Mouse (Mus musculus) midbrain, postnatal 0 days (tissue): ENCODE measurements at regions not wholly inside any gene's neighbourhood (a gene's known extent, or its start where the extent isn't known, plus 50 kb on each side); places are given as distances from the start of the nearest gene placed in this dataset.

Source experiments
- ATAC-seq: fragments of 200-750 bp; cut with Nextera tagmentation; 2 replicates; pipeline ENCODE4 v1.8.0; 2017; ENCODE audit warnings: moderate number of reproducible peaks, mild to moderate bottlenecking, moderate TSS enrichment, moderate library complexity; ENCODE audit not compliant: low FRiP score
- DNase-seq: peaks from one replicate; pipeline ENCODE4 v3.0.0-alpha.2; 2015; ENCODE audit warnings: low spot score
- H3K27ac ChIP-seq: fragments of 300-500 bp; sonication (generic); 2 replicates; pipeline ENCODE4 v1.5.1; 2014; ENCODE audit warnings: low read depth, mild to moderate bottlenecking, low read length, mixed read lengths
- H3K27me3 ChIP-seq: fragments of 300-500 bp; sonication (generic); 2 replicates; pipeline ENCODE4 v1.6.1; 2014; ENCODE audit warnings: low read length, control low read depth, mixed read lengths; ENCODE audit not compliant: insufficient read depth
- H3K36me3 ChIP-seq: fragments of 300-500 bp; sonication (generic); 2 replicates; pipeline ENCODE4 v1.6.1; 2014; ENCODE audit warnings: low read length, control low read depth, mixed read lengths; ENCODE audit not compliant: insufficient read depth
- H3K4me1 ChIP-seq: fragments of 300-500 bp; sonication (generic); 2 replicates; pipeline ENCODE4 v1.6.1; 2014; ENCODE audit warnings: mild to moderate bottlenecking, control low read depth, antibody characterized with exemption, low read length, mixed read lengths; ENCODE audit not compliant: insufficient read depth
- H3K4me2 ChIP-seq: fragments of 300-500 bp; sonication (generic); 2 replicates; pipeline ENCODE4 v1.6.1; 2014; ENCODE audit warnings: low read depth, mild to moderate bottlenecking, low read length, mixed read lengths; ENCODE audit not compliant: poor library complexity, severe bottlenecking
- H3K4me3 ChIP-seq: fragments of 300-500 bp; sonication (generic); 2 replicates; pipeline ENCODE4 v1.5.1; 2014; ENCODE audit warnings: low read depth, mild to moderate bottlenecking, low read length, moderate library complexity
- H3K9ac ChIP-seq: fragments of 300-500 bp; sonication (generic); replicated peaks from 2 replicates; pipeline ENCODE4 v1.6.1; 2014; ENCODE audit warnings: mild to moderate bottlenecking, low read length, moderate library complexity, mixed read lengths; ENCODE audit not compliant: poor library complexity, severe bottlenecking
- H3K9me3 ChIP-seq: fragments of 300-500 bp; sonication (generic); 2 replicates; pipeline ENCODE4 v1.6.1; 2016; ENCODE audit warnings: low read length, control low read depth
- CTCF ChIP-seq: IDR thresholded peaks from 2 replicates; pipeline ENCODE4 v1.5.1; 2016; ENCODE audit warnings: antibody characterized with exemption, mild to moderate bottlenecking
- WGBS: fragments of 180-500 bp; shearing (Covaris S2); extraction: QIAGEN DNeasy Blood & Tissue Kit; methylation state at CpG from one replicate; pipeline ENCODE4 v1.1.7; 2014; 5-methylcytosine and 5-hydroxymethylcytosine counted together

DNA sequence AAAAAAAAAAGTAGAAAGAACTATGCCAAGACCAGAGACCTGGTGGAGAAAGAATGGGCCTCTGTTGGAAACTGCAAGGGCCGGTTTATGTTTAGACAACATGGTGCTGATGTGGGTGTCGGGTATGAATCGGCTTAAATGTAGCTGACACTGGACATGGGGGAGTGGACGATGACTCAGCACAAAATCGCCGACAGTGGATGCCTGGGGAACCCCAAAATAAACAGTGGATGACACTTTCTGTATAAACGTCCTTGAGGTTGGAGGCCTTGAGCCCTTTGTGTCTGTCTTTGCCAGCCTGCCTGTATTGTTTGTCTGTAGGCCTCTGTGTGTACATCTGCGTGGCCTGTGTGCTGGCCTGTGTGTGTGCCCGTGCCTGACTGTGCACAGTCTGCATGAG lies 52.1 kb upstream of the Enah start:
- no peak for ATAC-seq
- Histone ChIP-seq H3K9ac (no peak overlapping the region), H3K27me3 (no peaks in the 10 kb centered on the region), H3K9me3 (no peaks in the 10 kb centered on the region), H3K4me2 (no peak overlapping the region), H3K4me3 (no peak overlapping the region), H3K4me1 (no peaks in the 10 kb centered on the region), H3K27ac (no peak overlapping the region), H3K36me3 (no peaks in the 10 kb centered on the region)
- TF ChIP-seq CTCF = no peak
- 86% methylated on average over 9 of the region's 9 CpGs for WGBS
- DNase-seq = no peak

DNA sequence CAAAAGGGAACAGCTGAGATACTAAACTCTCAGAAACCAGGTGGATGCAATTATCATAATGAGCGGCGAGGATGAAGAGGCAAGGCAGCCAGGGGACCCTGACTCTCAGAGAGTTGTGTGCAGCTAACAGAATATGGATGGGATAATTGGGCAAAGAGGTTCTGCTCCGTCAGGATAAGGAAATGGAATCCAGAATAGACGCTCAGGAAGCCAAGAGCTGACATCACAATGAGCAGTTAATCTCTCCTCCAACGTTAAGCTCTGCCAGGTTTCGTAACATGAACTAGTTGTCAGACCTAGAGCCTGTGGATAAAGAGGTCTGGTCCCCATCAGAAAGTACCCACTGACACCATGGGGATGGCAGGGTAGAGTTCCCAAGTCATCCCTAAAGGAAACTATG lies 51.4 kb upstream of the Srp9 start:
- no peak overlapping the region for H3K9ac ChIP-seq
- no peaks in the 10 kb centered on the region for H3K9me3 ChIP-seq
- ATAC-seq = no peak
- H3K36me3 ChIP-seq = no peaks in the 10 kb centered on the region
- no peaks in the 10 kb centered on the region for H3K4me1 ChIP-seq
- H3K4me2 ChIP-seq = no peak overlapping the region
- H3K4me3 ChIP-seq = no peak overlapping the region
- WGBS = 79% methylated on average over 6 of the region's 6 CpGs
- no peaks in the 10 kb centered on the region for H3K27me3 ChIP-seq
- DNase-seq = no peak
- TF ChIP-seq CTCF = no peak
- H3K27ac ChIP-seq = no peak overlapping the region

DNA sequence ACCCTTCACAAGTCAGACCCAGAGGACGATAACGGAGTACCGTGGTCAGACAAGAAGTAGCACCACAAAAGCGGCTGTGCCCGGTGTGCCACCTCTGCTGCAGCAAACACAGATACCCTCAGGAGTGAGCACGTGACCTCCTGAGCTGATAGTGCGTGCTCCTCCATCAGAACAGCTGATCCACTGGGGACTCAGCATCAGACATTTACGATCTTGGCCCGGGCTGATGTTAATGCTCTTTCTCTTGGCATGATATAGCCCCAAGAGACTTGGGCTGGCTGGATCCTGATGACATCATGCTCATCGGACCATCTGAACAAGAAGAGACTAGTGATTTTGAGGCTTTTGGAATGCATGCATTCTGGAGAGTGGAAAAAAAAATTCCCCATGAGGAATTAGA lies 50.3 kb upstream of the Srp9 start:
- no peak for TF ChIP-seq CTCF
- H3K36me3 ChIP-seq = no peaks in the 10 kb centered on the region
- no peak for ATAC-seq
- H3K27ac ChIP-seq = no peak overlapping the region
- no peaks in the 10 kb centered on the region for H3K4me1 ChIP-seq
- no peak overlapping the region for H3K4me3 ChIP-seq
- no peak overlapping the region for H3K4me2 ChIP-seq
- H3K9ac ChIP-seq = no peak overlapping the region
- no peaks in the 10 kb centered on the region for H3K27me3 ChIP-seq
- H3K9me3 ChIP-seq = no peaks in the 10 kb centered on the region
- peak; percentile 33 for DNase-seq
- WGBS = 83% methylated on average over 10 of the region's 10 CpGs
